Mouse (Mus musculus) layer of hippocampus, adult 9-11 months (tissue): ENCODE measurements around the gene Cpt1a.

ENCODE experiments used
- DNase-seq: peaks from one replicate; pipeline ENCODE4 v3.0.0; 2022

Gene Cpt1a

GRCm38 (mm10) chr19:3322261-3322969, at the start of gene Cpt1a:
Gene Cpt1a, plus strand, starts transcription at chr19:3322334.
- DNase-seq: peak; percentile 29

- DNase-seq: no peak
Observed at GRCm38 (mm10) chr19:3273331-3273730, 48.8 kb upstream of the Cpt1a start.

- no peak for DNase-seq
Observed at GRCm38 (mm10) chr19:3275744-3276365, 46.3 kb upstream of the Cpt1a start.

- no peak for DNase-seq
Observed at GRCm38 (mm10) chr19:3281886-3282285, 40.2 kb upstream of the Cpt1a start.

DNA sequence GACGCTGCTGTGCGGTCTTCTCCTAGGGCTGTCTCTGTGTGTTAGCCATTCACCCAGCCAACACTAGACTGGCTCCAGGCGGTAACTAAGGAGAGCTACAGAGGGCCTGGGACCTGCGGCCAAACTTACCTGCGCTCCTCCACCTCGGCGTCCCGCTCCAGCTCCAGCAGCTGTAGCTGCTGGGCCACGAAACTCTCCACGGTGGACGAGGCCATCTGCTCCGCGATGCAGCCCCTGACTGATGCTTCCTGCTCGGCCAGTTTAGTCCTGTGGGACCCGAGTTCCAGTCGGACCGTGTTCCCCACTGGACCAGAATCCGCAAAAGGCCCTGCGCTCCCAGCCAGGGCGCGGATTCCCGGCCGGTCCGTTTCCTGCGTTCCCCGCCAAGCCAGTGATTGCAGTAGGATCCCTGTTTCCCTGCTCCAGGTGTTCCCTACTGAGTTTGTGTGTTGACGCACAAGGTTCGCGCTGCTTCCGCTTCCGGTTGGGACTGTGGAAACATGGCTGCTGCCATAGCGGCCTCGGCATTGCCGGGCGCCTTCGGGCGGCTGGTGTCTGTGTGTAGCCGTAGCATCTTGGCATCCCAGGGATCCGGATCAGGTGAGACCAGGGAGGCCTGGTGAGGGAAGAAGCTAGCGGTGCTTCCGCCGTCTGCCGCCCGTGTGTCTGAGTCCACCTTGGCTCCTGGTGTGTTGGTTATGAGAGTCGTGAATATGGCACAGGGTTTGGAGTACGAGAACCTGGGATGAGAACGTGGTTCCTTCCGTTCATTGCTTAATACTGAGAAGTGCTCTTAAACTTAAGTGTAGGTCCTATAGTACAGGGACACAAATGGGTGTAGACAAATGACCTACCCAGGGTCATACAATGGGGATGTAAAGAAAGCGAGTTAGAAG, 39.3 kb upstream of the Cpt1a start, which contains the start of the genes Mrpl21 and Ighmbp2:
TSS of gene Mrpl21 (plus strand) at position 330 of the 896 bp plus-strand sequence.
TSS of gene Ighmbp2 (minus strand) at position 446 of the 896 bp plus-strand sequence.
- peak; percentile 89 for DNase-seq

DNA sequence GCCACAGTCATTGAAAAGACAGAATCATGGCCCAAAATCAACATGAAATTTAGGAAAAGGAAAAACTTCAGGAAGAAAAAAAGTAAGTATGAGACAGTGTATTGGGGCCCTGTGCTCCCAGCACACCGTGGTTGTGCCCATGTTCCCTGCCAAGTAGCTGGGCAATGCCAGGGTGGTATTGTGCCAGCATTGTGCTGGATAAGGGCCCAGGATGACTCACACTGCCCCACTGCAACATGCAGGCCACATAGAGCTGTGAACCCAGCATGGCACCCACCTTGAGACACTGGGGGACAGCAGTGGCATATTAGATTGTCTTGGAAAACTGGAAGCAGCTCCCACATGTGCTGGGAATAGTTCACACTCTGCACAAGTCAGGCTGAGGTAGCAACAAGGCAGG, 33.1 kb upstream of the Cpt1a start:
- no peak for DNase-seq

DNA sequence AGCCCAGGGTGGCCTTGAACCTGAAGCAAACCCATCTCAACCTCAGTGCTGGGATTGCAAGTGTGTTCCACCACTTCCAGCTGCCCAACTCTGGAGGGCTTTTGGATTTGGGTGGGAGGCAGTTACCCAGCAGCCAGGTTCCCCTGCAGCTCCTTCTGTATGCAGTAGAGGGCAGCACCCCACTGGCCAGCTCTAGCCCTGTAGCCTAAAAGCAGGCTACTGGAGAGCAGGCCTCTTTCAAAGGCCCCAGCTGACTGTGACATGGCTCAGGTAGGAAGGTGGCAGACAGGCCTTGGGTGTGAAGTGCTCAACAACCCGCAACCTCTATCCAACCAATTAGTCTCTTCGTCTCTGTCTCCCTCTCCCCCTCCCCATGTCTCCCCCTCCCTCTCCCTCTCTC, 30.1 kb upstream of the Cpt1a start:
- peak; percentile 33 for DNase-seq

GRCm38 (mm10) chr19:3292993-3293392, 29.1 kb upstream of the Cpt1a start:
- no peak for DNase-seq

- no peak for DNase-seq
Observed at GRCm38 (mm10) chr19:3295245-3295644, 26.9 kb upstream of the Cpt1a start.

- DNase-seq: no peak
Observed at GRCm38 (mm10) chr19:3297034-3297433, 25.1 kb upstream of the Cpt1a start.

DNA sequence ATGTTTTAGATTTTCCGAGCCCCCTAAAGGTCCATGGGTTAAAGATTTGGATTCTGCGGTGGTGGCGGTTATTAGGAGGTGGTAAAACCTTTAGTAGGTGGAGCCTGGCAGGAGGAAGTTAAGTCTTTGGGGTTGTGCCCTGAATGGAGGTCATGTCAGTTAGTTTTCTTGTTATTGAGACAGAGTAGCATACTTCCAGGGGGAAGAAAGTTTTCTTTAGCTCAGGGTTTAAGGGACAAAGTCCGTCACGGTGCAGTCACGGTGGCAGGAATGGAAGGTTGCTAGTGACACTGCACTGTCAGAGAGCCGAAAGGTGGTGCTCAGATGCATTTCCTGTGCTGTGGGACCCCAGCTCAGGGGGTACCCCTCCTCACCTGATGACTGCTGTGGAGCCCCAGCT, 24.4 kb upstream of the Cpt1a start:
- DNase-seq: no peak

DNA sequence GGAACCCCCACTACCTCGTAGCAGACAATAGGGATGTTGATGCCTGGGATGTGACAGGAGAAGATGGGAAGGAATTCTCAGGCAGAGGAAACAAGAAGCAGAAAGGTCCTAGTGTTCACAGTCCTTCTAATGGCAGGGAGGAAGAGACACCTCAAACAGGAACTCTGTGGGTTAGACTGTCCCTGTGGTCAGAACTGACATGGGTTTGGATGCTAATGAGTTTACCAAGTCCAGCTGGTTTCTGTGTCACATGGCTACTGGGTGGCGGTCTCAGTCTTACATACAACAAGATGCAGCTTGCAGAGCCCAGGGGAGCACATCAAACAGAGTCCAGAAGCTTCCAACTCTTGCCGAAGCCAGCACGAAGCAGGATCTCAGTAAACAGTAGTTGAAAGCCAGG, 18.1 kb upstream of the Cpt1a start:
- no peak for DNase-seq

DNA sequence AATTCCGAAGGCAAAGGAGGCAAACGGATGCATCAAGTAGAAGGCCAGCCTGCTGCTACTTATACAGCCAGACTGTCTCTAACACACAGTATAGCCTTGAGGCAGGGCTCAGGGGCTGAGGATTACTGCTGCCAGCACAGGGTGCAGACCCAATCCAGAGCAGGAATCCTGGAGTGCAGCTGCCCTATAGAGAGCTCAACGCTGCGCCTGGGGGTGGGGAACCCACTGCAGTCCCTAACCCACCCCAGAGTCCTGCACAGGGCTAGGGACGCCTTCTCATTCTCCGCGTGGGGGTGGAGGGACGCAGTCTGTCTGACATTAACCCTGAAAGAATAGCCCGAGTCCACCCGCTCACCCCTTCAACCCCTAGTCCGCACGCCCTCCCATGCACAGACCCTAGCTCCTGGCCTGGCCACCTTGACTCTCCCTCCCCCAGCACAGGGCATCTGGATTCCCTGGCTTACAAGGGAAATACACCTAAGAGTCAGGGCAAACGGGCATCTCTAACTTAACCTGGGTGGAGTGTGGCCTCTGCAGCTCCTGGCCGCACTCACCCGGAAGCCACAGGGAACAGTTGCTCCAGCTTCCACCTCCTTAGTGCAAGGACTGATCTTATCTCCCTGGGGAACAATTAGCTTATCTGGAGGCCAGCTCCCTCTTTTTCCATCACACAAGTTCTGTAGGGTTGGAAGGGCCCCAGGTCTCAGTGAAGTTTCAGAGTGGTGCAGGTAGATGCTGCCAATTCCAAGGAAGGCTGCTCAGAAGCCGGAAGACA, 14.8 kb upstream of the Cpt1a start:
- DNase-seq: no peak

GRCm38 (mm10) chr19:3319341-3319740, 2.8 kb upstream of the Cpt1a start:
- no peak for DNase-seq

GRCm38 (mm10) chr19:3320086-3320485, 2.0 kb upstream of the Cpt1a start:
- no peak for DNase-seq

DNA sequence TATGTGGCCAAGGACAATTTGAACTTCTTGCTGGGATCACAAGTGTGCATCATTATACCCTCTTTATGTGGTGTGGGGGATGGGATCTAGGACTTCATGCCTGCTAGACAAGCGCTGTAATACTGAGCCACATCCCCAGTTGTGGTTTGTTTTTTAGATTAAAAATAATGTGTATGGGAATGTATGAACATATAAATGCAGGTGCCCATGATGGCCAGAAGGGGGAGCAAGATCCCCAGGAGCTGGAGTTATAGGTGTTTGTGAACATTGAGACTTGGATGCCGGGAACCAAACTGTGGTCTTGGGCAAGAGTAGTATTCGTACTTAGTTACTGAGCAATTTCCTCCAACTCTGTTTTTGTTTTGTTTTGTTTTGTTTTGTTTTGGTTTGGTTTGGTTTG, 1.3 kb upstream of the Cpt1a start:
- DNase-seq: no peak

DNA sequence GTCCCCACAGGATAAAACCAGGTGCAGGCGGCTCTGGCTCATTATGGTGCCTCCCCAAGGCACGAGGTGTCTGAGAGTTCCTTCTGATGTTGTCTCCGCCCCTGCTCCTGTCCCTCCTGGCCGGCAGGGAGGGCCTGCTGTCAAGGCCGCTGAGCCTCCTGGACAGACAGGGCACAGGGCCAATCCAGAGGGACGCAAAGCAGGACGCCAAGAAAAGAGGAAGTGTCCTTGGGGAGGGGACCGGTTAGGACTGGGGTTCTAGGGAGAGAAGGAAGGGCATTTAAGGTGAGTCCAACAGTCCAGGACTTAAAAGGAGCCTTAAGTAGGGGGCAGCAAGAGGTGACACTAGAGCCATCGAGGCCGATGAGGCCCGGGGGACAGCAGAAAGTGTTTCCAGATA, 517 bp upstream of the Cpt1a start:
- no peak for DNase-seq

DNA sequence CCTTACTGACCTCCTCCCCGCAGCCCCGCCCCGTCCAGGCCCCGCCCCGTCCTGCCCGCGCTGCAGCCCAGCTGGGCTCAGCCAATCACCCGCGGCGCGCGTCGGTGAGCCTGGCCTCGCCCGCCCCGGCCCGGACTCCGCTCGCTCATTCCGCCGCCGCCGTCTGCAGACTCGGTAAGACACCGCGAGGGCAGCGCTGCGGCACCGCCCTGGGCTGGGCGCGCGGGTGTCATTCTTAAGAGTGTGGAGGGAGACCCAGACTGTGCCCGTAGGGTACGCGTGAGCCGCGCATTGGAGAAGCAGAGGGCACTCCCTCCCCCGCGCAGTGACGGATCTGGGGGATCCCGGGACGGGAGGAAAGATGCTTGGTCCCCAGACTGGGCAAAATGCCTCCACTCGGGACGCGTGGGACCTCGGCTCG, 1.1 kb downstream of the Cpt1a start:
- DNase-seq: peak; percentile 58

DNA sequence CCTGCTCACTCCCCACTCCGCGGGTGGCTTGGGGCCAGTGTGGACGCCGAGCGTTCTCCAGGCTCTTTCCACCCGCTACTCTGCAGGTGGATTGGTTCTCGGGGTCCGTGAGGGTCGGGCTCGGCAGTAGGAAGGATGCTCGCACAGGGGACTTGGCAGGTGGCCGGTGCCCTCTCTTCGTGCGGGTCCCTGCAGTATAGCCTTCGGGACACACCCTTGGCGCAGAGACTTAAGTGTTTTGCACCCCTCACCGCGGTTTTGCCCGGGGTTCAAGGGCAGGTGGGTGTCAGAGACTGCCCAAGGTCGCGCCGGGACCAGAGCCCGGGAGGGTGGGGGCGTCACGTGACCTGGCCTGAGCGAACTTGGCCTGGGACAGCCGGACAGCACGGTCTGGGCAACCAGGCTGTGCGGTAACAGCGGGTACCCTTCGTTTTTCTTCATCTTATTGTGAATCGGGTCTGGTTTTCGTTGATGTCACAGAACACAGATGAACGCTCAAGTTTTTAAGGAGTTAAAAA, 1.7 kb downstream of the Cpt1a start:
- peak; percentile 40 for DNase-seq

- no peak for DNase-seq
Observed at GRCm38 (mm10) chr19:3324271-3324811, 2.2 kb downstream of the Cpt1a start.

DNA sequence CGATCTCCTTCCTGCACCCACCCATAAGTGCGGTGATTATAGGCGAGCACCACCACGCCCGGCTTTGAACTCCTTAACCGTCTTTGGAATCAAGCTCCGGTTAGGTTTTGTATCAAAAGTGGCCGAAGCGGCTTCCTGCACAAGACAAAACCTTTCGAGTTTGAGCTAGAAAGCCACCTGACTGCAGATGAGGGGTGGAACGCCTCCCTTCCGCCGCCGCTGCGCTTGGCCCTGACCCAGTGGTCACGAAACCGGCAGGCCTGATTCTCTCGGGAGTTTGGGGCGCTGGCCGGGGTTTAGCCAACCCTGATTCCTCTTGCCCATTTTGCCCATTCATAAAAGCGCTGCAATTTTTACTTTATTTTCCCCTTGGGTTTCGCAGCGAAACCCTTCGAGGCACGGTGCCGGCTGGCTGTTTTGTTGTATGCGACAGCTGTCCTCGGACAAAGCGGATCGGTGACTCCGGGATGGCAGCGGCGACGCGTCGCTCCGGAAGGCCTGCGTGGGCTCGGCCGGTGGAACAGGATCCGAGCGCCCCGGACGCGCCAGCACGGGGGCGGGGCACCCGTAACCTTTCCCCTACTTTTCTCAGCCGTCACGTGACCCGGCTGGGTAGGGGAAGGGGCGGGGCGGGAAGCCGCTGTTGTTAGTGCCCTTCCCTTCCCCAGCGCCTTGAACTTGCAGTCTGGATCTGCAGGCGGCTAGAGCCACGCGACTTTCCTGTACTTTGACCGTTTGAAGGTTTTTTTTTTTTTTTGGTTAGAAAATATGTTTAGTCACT, 3.0 kb downstream of the Cpt1a start:
- DNase-seq: peak; percentile 85
